Mouse (Mus musculus) kidney, adult 2 months (tissue): Measurements from ENCODE around the gene Ttc9c. TPM values are rescaled to one million over a fixed set of nuclear protein-coding genes. Genes with fewer than 3 reads are reported as not detected.
A peak's percentile ranks its signal among the peaks of the same experiment; 100 is the strongest.

Source experiments
- DNase-seq: peaks from one replicate; pipeline ENCODE4 v3.0.0; 2021
- H3K27ac ChIP-seq: fragments of 200-500 bp; 2 replicates; pipeline ENCODE4 v1.5.1; 2012; ENCODE audit warnings: low read depth, low read length, control low read depth, inconsistent platforms; ENCODE audit not compliant: insufficient read depth
- H3K27me3 ChIP-seq: fragments of 200-500 bp; replicated peaks from 2 replicates; pipeline ENCODE4 v1.6.1; 2012; ENCODE audit warnings: mild to moderate bottlenecking, moderate library complexity, low read length, inconsistent platforms; ENCODE audit not compliant: control insufficient read depth, insufficient read depth
- H3K36me3 ChIP-seq: fragments of 200-500 bp; 2 replicates; pipeline ENCODE4 v1.6.1; 2012; ENCODE audit warnings: mild to moderate bottlenecking, moderate library complexity, low read length, inconsistent platforms; ENCODE audit not compliant: control insufficient read depth, insufficient read depth
- H3K4me1 ChIP-seq: fragments of 200-500 bp; 2 replicates; pipeline ENCODE4 v1.6.1; 2011; ENCODE audit warnings: low read length; ENCODE audit not compliant: control insufficient read depth, insufficient read depth
- H3K4me3 ChIP-seq: fragments of 200-500 bp; 2 replicates; pipeline ENCODE4 v1.5.1; 2011; ENCODE audit warnings: mild to moderate bottlenecking, low read depth, low read length, control low read depth; ENCODE audit not compliant: insufficient read depth
- CTCF ChIP-seq: fragments of 200-500 bp; conservative IDR thresholded peaks from 2 replicates; pipeline ENCODE4 v1.5.1; 2011; ENCODE audit warnings: low read depth, mild to moderate bottlenecking, control low read depth, low read length, moderate library complexity, mixed read lengths; ENCODE audit not compliant: insufficient read depth, insufficient read length
- POLR2A ChIP-seq: fragments of 200-500 bp; IDR thresholded peaks from one replicate; pipeline ENCODE4 v1.6.1; 2011; ENCODE audit warnings: low read depth, low read length, control low read depth
- WGBS: fragments of 180-500 bp; shearing (Covaris S2); methylation state at CpG from one replicate; pipeline ENCODE4 v1.1.7; 2018; 5-methylcytosine and 5-hydroxymethylcytosine counted together
- polyA plus RNA-seq: library from polyadenylated mRNA; depleted of rRNA; stranded (reverse); fragments of >200 nt; gene quantifications from 2 replicates; pipeline ENCODE4 v1.2.3, GENCODE M21; 2012; rRNA removed

Gene Ttc9c
- 15.4 and 18.7 TPM in 2 replicates for polyA plus RNA-seq

DNA sequence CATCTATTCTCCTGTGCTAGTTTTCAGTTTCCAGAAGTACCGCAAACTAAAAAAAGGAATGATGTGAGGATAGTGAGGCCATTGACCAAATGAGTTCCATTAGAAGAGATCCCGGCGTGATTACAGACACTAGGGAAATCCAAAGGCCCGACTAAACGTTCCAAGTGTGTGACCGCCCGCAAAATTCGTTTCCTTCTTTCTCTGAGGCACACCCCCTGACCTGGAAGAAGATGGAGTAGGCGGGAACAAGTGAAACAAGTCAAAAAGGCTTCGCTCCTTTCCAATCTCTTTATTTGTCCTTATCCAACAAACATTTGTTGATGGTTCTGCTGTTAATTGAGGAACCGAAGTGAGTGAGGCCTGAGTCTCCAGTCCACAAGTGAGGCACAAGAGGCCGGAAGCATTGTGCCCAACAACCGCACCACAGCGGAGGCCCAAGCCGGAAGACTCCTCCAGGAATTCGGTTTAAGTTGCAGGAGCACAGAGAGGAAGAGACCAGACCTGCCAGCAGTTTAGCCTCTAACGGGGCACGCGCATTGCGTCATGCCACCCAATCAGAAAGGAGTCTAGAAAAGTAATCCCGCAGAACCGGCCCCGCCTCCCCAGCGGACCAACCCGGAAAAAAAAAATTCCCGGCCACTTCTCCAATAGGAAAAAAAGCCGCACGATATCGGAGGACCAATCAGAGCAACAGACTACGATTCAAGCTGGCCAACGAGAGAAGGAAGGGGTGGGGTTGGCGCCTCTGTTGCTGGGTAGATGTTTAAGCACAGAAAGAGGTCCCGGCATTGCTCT, at the start of gene Ttc9c:
TSS of gene Ttc9c (minus strand) at position 533 of the 795 bp plus-strand sequence.
- peaks cover 1% of the 10 kb centered on the region; the same call in 1 of the 2 replicates for H3K36me3 ChIP-seq
- H3K27me3 ChIP-seq, result no peaks in the 10 kb centered on the region
- peaks cover 9% of the 10 kb centered on the region; the same call in 1 of the 2 replicates for H3K4me1 ChIP-seq
- peak; percentile 99 for DNase-seq
- peak within 1 kb of the TSS; percentile 90 for H3K4me3 ChIP-seq
- TF ChIP-seq POLR2A, result peak; percentile 77
- TF ChIP-seq CTCF, result no peak
- WGBS, result under 1% methylated on average over 33 of the region's 33 CpGs
- peak within 1 kb of the TSS; percentile 98 for H3K27ac ChIP-seq

DNA sequence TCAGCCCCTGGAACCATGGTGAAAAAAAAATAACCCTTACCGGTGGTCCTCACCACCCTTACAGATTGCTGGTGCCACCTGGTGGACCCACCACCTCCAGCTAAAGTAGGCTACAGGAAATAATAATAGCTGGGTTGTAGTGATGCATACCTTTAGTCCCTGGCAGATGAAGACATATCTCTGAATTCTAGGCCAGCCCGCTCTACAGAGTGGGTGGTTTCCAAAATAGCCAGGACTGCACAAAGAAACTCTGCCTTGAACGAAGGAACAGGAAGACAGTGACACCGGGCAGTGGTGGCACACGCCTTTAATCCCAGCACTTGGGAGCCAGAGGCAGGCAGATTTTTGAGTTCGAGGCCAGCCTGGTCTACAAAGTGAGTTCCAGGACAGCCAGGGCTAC, 45.1 kb upstream of the Ttc9c start:
- H3K4me1 ChIP-seq, result no peaks in the 10 kb centered on the region
- no peaks in the 10 kb centered on the region for H3K36me3 ChIP-seq
- TF ChIP-seq CTCF (no peak), POLR2A (no peak)
- H3K4me3 ChIP-seq, result no peak overlapping the region
- H3K27me3 ChIP-seq, result no peaks in the 10 kb centered on the region
- DNase-seq, result no peak
- WGBS, result 83% methylated on average over 6 of the region's 6 CpGs
- H3K27ac ChIP-seq, result no peak overlapping the region

DNA sequence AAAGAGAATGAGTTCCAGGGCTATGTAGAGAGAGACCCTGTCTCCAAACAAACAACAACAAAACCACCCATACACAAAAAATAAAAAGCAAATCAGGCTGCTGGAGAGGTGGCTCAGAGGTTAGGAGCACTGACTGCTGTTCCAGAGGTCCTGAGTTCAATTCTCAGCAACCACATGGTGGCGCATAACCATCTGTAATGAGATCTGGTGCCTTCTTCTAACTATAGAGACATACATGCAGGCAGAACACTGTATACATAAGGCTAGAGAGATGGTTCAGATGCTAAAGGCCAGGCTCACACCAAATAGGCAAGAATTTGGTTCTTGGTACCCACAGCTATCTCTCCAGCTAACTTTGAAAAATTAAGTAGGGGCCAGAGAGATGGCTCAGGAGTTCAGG, 39.9 kb upstream of the Ttc9c start:
- Histone ChIP-seq H3K27ac (no peak overlapping the region), H3K36me3 (no peaks in the 10 kb centered on the region), H3K4me1 (no peaks in the 10 kb centered on the region), H3K4me3 (no peak overlapping the region), H3K27me3 (no peaks in the 10 kb centered on the region)
- DNase-seq, result peak; percentile 47
- TF ChIP-seq CTCF (peak; percentile 35; the same call in 1 of the 2 replicates), POLR2A (no peak)
- 27% methylated on average over 1 of the region's 1 CpGs for WGBS

DNA sequence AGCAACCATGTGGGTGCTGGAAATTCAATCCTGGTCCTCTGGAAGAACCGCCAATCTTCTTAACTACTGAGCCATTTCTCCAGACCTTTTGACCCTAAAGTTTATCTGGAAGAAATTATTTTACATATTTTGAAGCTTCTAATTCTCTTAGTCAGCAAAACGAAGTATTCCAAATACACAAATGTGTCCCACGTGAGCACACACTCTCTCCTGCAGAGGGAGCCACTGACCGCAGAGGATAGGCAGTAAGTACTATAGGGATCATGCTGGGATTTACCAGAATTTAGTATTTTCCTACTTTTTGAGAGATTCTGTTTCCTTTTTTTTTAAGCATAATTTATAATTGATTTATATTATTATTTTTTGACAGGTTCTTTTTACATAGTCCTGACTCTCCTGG, 38.6 kb upstream of the Ttc9c start:
- DNase-seq, result peak; percentile 66
- no peak overlapping the region for H3K27ac ChIP-seq
- H3K27me3 ChIP-seq, result no peaks in the 10 kb centered on the region
- TF ChIP-seq POLR2A, result no peak
- peak; percentile 86 for TF ChIP-seq CTCF
- H3K4me3 ChIP-seq, result no peak overlapping the region
- WGBS, result 26% methylated on average over 4 of the region's 4 CpGs
- no peaks in the 10 kb centered on the region for H3K36me3 ChIP-seq
- H3K4me1 ChIP-seq, result no peaks in the 10 kb centered on the region

DNA sequence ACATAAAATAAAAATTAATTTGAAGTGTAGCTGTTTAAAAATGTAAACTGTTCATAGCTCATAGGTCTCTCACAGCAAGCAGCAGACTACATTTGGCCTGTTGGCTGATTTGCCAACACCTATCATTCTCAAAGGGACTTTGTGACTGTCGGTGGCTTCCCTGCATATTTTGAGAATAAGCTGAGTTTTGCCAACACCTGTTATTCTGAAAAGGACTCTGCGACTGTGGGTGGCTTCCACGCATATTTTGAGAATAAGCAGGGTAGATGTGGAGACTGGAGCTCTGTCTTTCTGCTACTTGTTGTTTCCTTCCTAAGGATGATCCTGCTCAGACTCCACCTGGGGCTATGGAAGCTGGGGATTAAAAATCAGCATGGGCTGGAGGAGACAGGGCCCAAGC, 34.0 kb upstream of the Ttc9c start:
- no peaks in the 10 kb centered on the region for H3K4me1 ChIP-seq
- 76% methylated on average over 3 of the region's 3 CpGs for WGBS
- no peak for TF ChIP-seq CTCF
- TF ChIP-seq POLR2A, result no peak
- H3K27ac ChIP-seq, result no peak overlapping the region
- no peaks in the 10 kb centered on the region for H3K27me3 ChIP-seq
- DNase-seq, result no peak
- H3K4me3 ChIP-seq, result no peak overlapping the region
- H3K36me3 ChIP-seq, result no peaks in the 10 kb centered on the region

DNA sequence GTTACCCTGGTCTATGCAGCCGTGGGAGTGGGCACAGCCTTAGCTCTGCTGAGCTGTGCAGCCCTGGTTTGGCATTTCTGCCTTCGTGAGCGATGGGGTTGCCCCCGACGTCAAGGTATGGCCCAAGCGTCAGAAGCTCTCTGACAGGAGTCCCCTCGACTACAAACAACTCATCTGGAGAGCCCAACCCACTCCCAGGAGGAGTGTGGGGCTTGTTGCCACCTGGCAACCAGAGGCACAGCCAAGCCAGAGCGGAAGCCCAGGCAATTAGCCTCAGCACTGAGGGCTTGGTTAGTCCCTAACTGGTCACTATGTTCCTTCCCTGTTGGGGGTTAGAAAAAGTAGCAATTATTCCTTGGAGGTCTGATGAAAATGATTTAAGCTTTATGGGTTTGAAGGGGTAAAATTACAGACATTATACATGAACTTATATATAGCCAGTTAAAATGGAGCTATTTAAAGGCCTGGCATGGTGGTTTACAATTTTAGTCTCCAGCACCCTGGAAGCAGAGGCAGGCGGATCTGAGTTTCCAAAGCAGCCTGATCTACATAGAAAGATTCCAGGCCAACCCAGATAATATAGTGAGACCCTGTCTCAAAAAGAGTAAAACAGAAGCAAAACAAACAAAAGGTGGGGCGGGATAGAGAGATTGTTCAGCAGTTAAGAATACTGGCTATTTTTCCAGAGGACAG, 33.2 kb upstream of the Ttc9c start:
- Histone ChIP-seq H3K4me3 (no peak overlapping the region), H3K36me3 (no peaks in the 10 kb centered on the region), H3K27ac (no peak overlapping the region), H3K27me3 (no peaks in the 10 kb centered on the region), H3K4me1 (no peaks in the 10 kb centered on the region)
- 67% methylated on average over 10 of the region's 10 CpGs for WGBS
- no peak for TF ChIP-seq POLR2A
- no peak for DNase-seq

DNA sequence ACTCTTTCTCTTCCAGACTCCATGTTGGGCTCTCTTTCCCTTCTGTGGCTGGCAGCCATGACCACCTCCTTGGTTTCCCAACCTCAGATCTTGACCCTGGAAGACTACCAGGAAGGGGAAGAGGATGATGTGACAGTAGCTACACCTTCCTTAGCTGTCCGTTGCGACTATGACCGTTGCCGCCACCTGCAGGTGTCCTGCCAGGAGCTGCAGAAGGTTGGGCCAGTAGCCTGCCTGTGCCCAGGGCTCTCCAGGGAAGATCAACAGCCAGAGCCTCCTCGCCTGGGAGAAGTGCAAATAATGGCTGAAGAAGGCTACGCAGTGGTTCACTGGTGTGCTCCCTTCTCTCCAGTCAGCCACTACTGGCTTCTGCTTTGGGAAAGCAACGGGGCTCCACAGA, 32.5 kb upstream of the Ttc9c start:
- H3K36me3 ChIP-seq, result peaks cover under 1% of the 10 kb centered on the region; the same call in 1 of the 2 replicates
- H3K27ac ChIP-seq, result no peak overlapping the region
- no peak overlapping the region for H3K4me3 ChIP-seq
- 0 out of 2 replicates have a peak, but pooled peaks have one; percentile 22 for TF ChIP-seq CTCF
- no peak for TF ChIP-seq POLR2A
- 68% methylated on average over 7 of the region's 7 CpGs for WGBS
- H3K27me3 ChIP-seq, result no peaks in the 10 kb centered on the region
- H3K4me1 ChIP-seq, result no peaks in the 10 kb centered on the region
- no peak for DNase-seq
